Mouse (Mus musculus) kidney, embryonic 14.5 days (tissue): Measurements from ENCODE around the gene Rnf222. TPM values are rescaled to one million over a fixed set of nuclear protein-coding genes. Genes with fewer than 3 reads are reported as not detected.

Source experiments
- ATAC-seq: fragments of 200-750 bp; cut with Nextera tagmentation; 2 replicates; pipeline ENCODE4 v1.8.0; 2017; ENCODE audit warnings: moderate number of reproducible peaks, mild to moderate bottlenecking, moderate TSS enrichment, moderate library complexity; ENCODE audit not compliant: low FRiP score, low TSS enrichment
- H3K27ac ChIP-seq: fragments of 300-500 bp; sonication (generic); 2 replicates; pipeline ENCODE4 v1.5.1; 2014; ENCODE audit warnings: low read depth, mild to moderate bottlenecking, low read length, moderate library complexity, mixed read lengths
- H3K27me3 ChIP-seq: fragments of 300-500 bp; sonication (generic); 2 replicates; pipeline ENCODE4 v1.6.1; 2014; ENCODE audit warnings: mild to moderate bottlenecking, low read length; ENCODE audit not compliant: control insufficient read depth, insufficient read depth
- H3K36me3 ChIP-seq: fragments of 300-500 bp; sonication (generic); 2 replicates; pipeline ENCODE4 v1.6.1; 2014; ENCODE audit warnings: low read length, mixed read lengths; ENCODE audit not compliant: control insufficient read depth, insufficient read depth
- H3K4me1 ChIP-seq: fragments of 300-500 bp; sonication (generic); 2 replicates; pipeline ENCODE4 v1.6.1; 2014; ENCODE audit warnings: low read length, mixed read lengths; ENCODE audit not compliant: control insufficient read depth, insufficient read depth
- H3K4me2 ChIP-seq: fragments of 300-500 bp; sonication (generic); replicated peaks from 2 replicates; pipeline ENCODE4 v1.6.1; 2014; ENCODE audit warnings: low read depth, mild to moderate bottlenecking, low read length
- H3K4me3 ChIP-seq: fragments of 300-500 bp; sonication (generic); 2 replicates; pipeline ENCODE4 v1.5.1; 2014; ENCODE audit warnings: mild to moderate bottlenecking, low read length
- H3K9ac ChIP-seq: fragments of 300-500 bp; sonication (generic); 2 replicates; pipeline ENCODE4 v1.6.1; 2014; ENCODE audit warnings: low read depth, mild to moderate bottlenecking, low read length, moderate library complexity
- H3K9me3 ChIP-seq: fragments of 300-500 bp; sonication (generic); 2 replicates; pipeline ENCODE4 v1.6.1; 2016; ENCODE audit warnings: low read length; ENCODE audit not compliant: control insufficient read depth
- WGBS: fragments of 180-500 bp; shearing (Covaris S2); extraction: QIAGEN DNeasy Blood & Tissue Kit; methylation state at CpG from one replicate; pipeline ENCODE4 v1.1.7; 2014; 5-methylcytosine and 5-hydroxymethylcytosine counted together
- polyA plus RNA-seq: library from polyadenylated mRNA; unstranded; fragments of >200 nt; fragmentation: Nextera tagmentation; extraction: Ambion mirVana; gene quantifications from 2 replicates; pipeline ENCODE4 v1.2.1, GENCODE M21; 2014

The Rnf222 gene
- polyA plus RNA-seq, 1 experiment from 2014 or later = 0.05 TPM

DNA sequence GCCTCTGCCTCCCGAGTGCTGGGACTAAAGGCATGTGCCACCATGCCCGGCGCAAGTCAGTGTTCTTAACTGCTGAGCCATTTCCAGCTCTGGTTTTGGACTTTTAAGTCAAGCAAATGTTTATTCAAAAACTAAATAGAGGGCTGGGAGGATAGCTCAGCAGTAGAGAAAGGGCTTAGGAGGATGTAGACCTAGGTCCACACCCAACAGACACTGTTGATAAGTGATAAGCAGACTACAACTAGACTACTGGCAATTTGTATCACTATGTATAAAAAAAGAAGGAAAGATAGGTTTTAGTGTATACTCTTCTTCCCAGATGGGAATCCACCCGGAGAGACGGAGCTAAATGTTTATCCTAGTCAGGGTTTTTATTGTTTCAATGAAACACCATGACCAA is 7.9 kb downstream of the Rnf222 start:
- Histone ChIP-seq H3K4me3 (no peak overlapping the region), H3K4me1 (no peaks in the 10 kb centered on the region), H3K9ac (no peak overlapping the region), H3K9me3 (no peaks in the 10 kb centered on the region), H3K27ac (no peak overlapping the region), H3K36me3 (no peaks in the 10 kb centered on the region), H3K27me3 (no peaks in the 10 kb centered on the region), H3K4me2 (no peak overlapping the region)
- 95% methylated on average over 5 of the region's 5 CpGs for WGBS
- no peak for ATAC-seq

DNA sequence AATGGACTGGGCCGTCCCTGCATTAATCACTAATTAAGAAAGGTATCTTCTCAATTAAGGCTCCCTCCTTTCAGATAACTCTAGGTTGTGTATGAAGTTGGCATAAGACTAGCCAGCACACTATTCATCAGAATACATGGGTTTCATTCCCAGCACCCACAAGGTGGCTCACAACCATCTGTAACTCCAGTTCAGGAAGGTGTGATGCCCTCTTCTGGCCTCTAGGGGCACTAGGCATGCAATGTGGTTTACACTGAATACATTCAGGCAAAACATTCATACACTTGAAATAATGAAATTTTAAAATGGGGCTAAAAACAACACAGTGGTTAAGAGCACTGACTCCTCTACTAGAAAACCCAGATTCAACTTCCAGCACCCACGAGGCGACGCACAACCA is 8.8 kb downstream of the Rnf222 start:
- Histone ChIP-seq H3K9ac (no peak overlapping the region), H3K4me3 (no peak overlapping the region), H3K36me3 (no peaks in the 10 kb centered on the region), H3K4me1 (no peaks in the 10 kb centered on the region), H3K9me3 (no peaks in the 10 kb centered on the region), H3K4me2 (no peak overlapping the region), H3K27me3 (no peaks in the 10 kb centered on the region), H3K27ac (no peak overlapping the region)
- 51% methylated on average over 4 of the region's 4 CpGs for WGBS
- ATAC-seq = no peak

DNA sequence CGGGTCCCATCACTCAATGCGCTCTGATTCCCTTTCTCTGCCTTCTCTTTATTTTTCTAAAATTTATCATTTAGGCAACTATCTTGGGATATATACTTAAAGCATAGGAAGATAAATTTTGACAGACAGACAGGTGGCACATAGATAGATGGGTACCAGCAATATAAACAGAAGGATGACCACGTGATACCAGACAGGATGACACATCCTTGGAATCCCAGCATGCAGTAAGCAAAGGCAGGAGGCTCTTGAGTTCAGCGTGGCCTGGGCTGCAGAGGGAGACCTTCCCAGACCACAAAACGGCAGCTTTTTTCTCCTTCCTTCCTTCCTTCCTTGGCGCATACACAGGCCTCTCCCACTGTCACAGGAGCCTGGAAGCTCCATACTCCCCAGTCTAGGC is 9.5 kb downstream of the Rnf222 start:
- H3K27me3 ChIP-seq = no peaks in the 10 kb centered on the region
- no peak overlapping the region for H3K9ac ChIP-seq
- no peaks in the 10 kb centered on the region for H3K9me3 ChIP-seq
- 69% methylated on average over 6 of the region's 6 CpGs for WGBS
- no peaks in the 10 kb centered on the region; the same call in 1 of the 2 replicates for H3K4me1 ChIP-seq
- H3K4me2 ChIP-seq = no peak overlapping the region
- no peak overlapping the region for H3K27ac ChIP-seq
- no peak overlapping the region for H3K4me3 ChIP-seq
- no peak for ATAC-seq
- H3K36me3 ChIP-seq = peaks cover 3% of the 10 kb centered on the region

DNA sequence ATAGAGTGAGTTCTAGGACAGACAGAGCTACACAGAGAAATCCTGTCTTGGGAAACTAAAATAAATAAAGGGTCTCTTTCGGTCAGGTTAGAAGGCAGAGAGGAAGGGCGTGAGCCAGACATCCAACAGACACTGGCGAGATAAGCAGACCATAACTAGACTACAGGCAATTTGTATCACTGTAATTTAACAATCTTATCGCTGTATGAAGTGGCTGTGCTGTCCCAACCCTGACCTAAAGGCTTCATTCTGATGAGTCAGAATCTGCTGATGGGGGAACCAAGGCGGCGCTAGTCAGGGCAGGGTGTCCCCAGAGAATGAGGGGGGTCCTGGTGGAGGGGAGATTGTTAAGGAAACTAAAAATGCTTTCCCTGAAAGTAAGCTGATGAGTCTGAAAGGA is 10.4 kb downstream of the Rnf222 start:
- Histone ChIP-seq H3K27me3 (no peaks in the 10 kb centered on the region), H3K4me1 (peaks cover 5% of the 10 kb centered on the region; the same call in 1 of the 2 replicates), H3K9me3 (no peaks in the 10 kb centered on the region), H3K36me3 (peaks cover 13% of the 10 kb centered on the region), H3K4me3 (no peak overlapping the region), H3K27ac (no peak overlapping the region), H3K9ac (peak overlapping the region; percentile 7; the same call in 1 of the 2 replicates), H3K4me2 (no peak overlapping the region)
- no peak for ATAC-seq
- WGBS = 86% methylated on average over 6 of the region's 6 CpGs

DNA sequence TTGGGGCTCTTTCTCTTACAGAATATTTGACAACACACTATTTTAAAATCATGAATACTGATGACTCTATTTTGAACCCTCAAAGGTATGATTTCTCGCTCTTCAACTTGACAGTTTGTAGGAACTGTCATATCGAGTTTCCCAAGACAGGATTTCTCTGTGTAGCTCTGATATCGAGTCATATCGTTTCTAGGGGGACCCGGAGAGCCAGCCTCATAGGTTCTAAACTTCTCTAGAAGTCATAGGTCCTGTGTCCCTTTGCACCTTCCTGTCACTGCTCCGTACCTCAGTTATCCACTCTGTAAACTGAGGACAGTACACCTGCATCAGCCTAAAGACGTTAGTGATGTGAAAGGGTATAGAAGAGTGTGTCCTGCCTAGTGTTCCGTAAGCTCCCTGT is 11.5 kb downstream of the Rnf222 start:
- no peak for ATAC-seq
- H3K36me3 ChIP-seq = peaks cover 23% of the 10 kb centered on the region
- no peak overlapping the region for H3K9ac ChIP-seq
- H3K4me1 ChIP-seq = peaks cover 5% of the 10 kb centered on the region; the same call in 1 of the 2 replicates
- 91% methylated on average over 8 of the region's 8 CpGs for WGBS
- H3K9me3 ChIP-seq = no peaks in the 10 kb centered on the region
- no peaks in the 10 kb centered on the region for H3K27me3 ChIP-seq
- no peak overlapping the region for H3K4me3 ChIP-seq
- H3K4me2 ChIP-seq = no peak overlapping the region
- no peak overlapping the region for H3K27ac ChIP-seq

DNA sequence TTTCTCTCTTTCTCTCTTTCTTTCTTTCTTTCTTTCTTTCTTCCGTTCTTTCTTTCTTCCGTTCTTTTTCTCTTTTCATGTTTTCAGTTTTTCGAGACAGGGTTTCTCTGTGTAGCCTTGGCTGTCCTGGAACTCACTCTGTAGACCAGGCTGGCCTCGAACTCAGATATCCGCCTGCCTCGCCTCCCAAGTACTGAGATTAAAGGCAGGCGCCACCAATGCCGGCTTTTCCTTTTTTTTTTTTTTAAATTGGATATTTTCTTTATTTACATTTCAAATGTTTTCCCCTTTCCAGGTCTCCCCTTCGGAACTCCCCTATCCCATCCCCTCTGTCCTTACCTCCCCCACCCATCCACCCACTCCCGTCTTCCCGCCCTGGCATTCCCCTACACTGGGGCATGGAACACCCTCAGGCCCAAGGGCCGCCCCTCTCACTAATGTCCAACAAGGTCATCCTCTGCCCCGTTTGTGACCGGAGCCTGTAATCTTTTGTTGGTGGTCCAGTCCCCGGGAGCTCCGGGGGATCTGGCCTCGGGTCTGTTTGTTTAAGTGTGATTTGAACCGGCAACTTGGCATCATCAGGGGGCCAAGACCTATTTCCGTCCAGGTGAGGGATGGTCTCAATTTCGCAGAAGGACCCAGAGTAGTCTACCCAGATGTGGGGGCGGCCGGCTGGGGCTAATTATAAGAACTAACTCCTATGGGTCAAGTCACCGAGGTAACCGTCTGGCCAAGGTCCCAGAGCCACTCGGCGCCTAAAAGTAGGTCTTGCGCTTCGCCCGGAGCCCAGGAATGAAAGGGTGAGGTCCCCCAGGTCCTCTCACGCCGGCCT is 12.4 kb downstream of the Rnf222 start:
- H3K4me2 ChIP-seq = peak overlapping the region; percentile 59
- 26% methylated on average over 31 of the region's 31 CpGs for WGBS
- no peaks in the 10 kb centered on the region for H3K27me3 ChIP-seq
- peaks cover 5% of the 10 kb centered on the region; the same call in 1 of the 2 replicates for H3K4me1 ChIP-seq
- peak overlapping the region; percentile 59; the same call in 1 of the 2 replicates for H3K9ac ChIP-seq
- no peaks in the 10 kb centered on the region for H3K9me3 ChIP-seq
- H3K27ac ChIP-seq = no peak overlapping the region
- H3K4me3 ChIP-seq = peak overlapping the region; percentile 99
- H3K36me3 ChIP-seq = peaks cover 32% of the 10 kb centered on the region
- ATAC-seq = peak; percentile 44

DNA sequence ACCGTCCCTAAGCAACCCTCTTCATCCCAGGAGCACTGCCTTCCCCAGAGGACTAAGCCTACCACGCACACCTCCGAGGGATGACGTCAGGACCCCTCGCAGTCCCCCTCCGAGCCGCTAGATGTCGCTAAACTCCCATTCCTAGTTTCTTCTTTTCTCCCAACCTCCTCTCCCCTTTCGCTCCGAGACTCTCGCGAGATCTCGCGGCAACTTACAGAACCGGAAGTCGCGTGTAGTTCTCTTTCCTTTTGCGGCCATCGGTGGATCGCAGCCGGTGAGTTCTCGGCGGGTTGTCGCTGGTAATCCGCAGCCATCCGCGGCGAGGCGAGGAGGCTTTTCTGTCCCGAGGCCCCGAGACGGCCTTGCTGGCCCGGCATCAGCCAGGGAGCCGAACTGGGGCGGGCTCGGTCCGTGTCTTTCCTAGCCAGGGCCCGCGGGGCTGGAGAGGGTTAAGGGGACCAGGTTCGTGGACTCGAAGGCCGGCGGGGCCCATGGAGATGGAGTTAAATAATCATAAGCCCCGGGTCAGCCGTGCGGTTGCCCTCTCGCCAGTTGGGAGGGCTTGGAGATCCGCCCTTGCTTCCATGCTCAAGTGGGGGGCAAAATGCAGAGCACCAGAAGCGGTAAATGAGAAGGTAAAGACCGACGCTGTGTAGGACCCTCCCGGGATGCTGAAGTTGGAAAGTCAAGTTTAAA is 13.1 kb downstream of the Rnf222 start, which contains the start of gene Rpl26:
Rpl26 (plus strand) TSS at position 233 of the 696 bp plus-strand sequence.
- Histone ChIP-seq H3K4me1 (peaks cover 5% of the 10 kb centered on the region; the same call in 1 of the 2 replicates), H3K9me3 (no peaks in the 10 kb centered on the region), H3K4me3 (peak within 1 kb of the TSS; percentile 99), H3K4me2 (peak within 1 kb of the TSS; percentile 59), H3K27me3 (no peaks in the 10 kb centered on the region), H3K9ac (peak within 1 kb of the TSS; percentile 99), H3K27ac (peak within 1 kb of the TSS; percentile 89), H3K36me3 (peaks cover 40% of the 10 kb centered on the region)
- WGBS = under 1% methylated on average over 52 of the region's 52 CpGs
- peak; percentile 91 for ATAC-seq

DNA sequence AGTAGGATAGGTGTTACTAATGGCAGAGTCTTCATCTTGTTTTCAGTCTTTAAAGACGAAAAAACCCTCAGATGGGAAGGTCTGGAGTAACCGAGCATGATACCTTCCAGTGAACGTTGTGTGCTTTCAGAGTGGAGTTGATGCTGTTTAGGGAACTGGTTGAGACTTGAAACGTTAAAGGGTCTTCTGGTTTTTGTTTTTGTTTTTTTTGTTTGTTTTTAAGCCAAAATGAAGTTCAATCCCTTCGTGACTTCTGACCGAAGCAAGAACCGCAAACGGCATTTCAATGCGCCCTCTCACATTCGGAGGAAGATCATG is 13.7 kb downstream of the Rnf222 start:
- Histone ChIP-seq H3K4me2 (peak overlapping the region; percentile 59), H3K4me3 (peak overlapping the region; percentile 99), H3K9me3 (no peaks in the 10 kb centered on the region), H3K27me3 (no peaks in the 10 kb centered on the region), H3K27ac (peak overlapping the region; percentile 89), H3K36me3 (peaks cover 43% of the 10 kb centered on the region), H3K4me1 (peaks cover 5% of the 10 kb centered on the region; the same call in 1 of the 2 replicates), H3K9ac (peak overlapping the region; percentile 99)
- ATAC-seq = no peak
- under 1% methylated on average over 10 of the region's 10 CpGs for WGBS

DNA sequence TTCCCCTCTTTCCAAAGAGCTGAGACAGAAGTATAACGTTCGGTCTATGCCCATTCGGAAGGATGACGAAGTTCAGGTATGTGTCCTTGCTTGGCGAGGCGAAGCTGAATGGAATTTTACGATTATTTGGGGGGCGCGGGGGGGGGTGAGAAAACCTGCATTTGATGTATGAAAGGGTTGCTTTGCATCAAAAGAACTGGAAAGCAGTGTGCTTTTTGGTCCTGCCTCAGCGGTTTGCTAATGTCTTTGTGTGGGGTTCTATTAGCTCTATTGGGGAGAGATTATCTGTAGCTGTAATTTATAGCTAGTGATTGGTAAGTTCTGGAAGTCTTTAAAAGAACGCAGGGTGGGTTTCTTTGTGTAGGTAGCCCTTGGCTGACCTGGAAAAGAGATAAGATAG is 14.0 kb downstream of the Rnf222 start:
- Histone ChIP-seq H3K27me3 (no peaks in the 10 kb centered on the region), H3K36me3 (peaks cover 43% of the 10 kb centered on the region), H3K9me3 (no peaks in the 10 kb centered on the region), H3K9ac (peak overlapping the region; percentile 99), H3K27ac (no peak overlapping the region; the same call in 1 of the 2 replicates), H3K4me3 (peak overlapping the region; percentile 99), H3K4me2 (peak overlapping the region; percentile 59), H3K4me1 (peaks cover 5% of the 10 kb centered on the region; the same call in 1 of the 2 replicates)
- 2% methylated on average over 11 of the region's 11 CpGs for WGBS
- no peak for ATAC-seq
